Mouse (Mus musculus) stomach, embryonic 15.5 days (tissue): ENCODE measurements at regions not wholly inside any gene's neighbourhood (a gene's known extent, or its start where the extent isn't known, plus 50 kb on each side); places are given as distances from the start of the nearest gene placed in this dataset.

ENCODE experiments used
- ATAC-seq: fragments of 200-750 bp; cut with Nextera tagmentation; 2 replicates; pipeline ENCODE4 v1.8.0; 2017; ENCODE audit warnings: low read depth, moderate number of reproducible peaks, moderate TSS enrichment; ENCODE audit not compliant: insufficient read depth, low FRiP score
- H3K27ac ChIP-seq: fragments of 300-500 bp; sonication (generic); 2 replicates; pipeline ENCODE4 v1.5.1; 2015; ENCODE audit warnings: mild to moderate bottlenecking, inconsistent platforms
- H3K27me3 ChIP-seq: fragments of 300-500 bp; sonication (generic); replicated peaks from 2 replicates; pipeline ENCODE4 v1.6.1; 2015; ENCODE audit warnings: inconsistent platforms
- H3K36me3 ChIP-seq: fragments of 300-500 bp; sonication (generic); 2 replicates; pipeline ENCODE4 v1.6.1; 2015; ENCODE audit warnings: inconsistent platforms
- H3K4me1 ChIP-seq: fragments of 300-500 bp; sonication (generic); 2 replicates; pipeline ENCODE4 v1.6.1; 2015; ENCODE audit warnings: inconsistent platforms
- H3K4me2 ChIP-seq: fragments of 300-500 bp; sonication (generic); 2 replicates; pipeline ENCODE4 v1.6.1; 2015; ENCODE audit warnings: mild to moderate bottlenecking, inconsistent platforms
- H3K4me3 ChIP-seq: fragments of 300-500 bp; sonication (generic); replicated peaks from 2 replicates; pipeline ENCODE4 v1.5.1; 2015; ENCODE audit warnings: inconsistent platforms
- H3K9ac ChIP-seq: fragments of 300-500 bp; sonication (generic); 2 replicates; pipeline ENCODE4 v1.6.1; 2015; ENCODE audit warnings: inconsistent platforms
- H3K9me3 ChIP-seq: fragments of 300-500 bp; sonication (generic); 2 replicates; pipeline ENCODE4 v1.6.1; 2016; ENCODE audit warnings: inconsistent platforms
- WGBS: fragments of 180-500 bp; shearing (Covaris S2); methylation state at CpG from one replicate; pipeline ENCODE4 v1.1.7; 2015; 5-methylcytosine and 5-hydroxymethylcytosine counted together

- no peaks in the 10 kb centered on the region for H3K9me3 ChIP-seq
- WGBS: 69% methylated on average over 1 of the region's 1 CpGs
- H3K9ac ChIP-seq: no peak overlapping the region
- no peak overlapping the region for H3K27ac ChIP-seq
- H3K27me3 ChIP-seq: no peaks in the 10 kb centered on the region
- H3K4me2 ChIP-seq: no peak overlapping the region
- no peak for ATAC-seq
- no peaks in the 10 kb centered on the region for H3K36me3 ChIP-seq
- H3K4me3 ChIP-seq: no peak overlapping the region
- H3K4me1 ChIP-seq: no peaks in the 10 kb centered on the region
These were observed 552.6 kb downstream of the Bcl11a start for GRCm38 (mm10) chr11:24630403-24630900.

GRCm38 (mm10) chr11:24631651-24632050 is 553.8 kb downstream of the Bcl11a start:
- Histone ChIP-seq H3K4me3 (no peak overlapping the region), H3K9ac (no peak overlapping the region), H3K36me3 (no peaks in the 10 kb centered on the region), H3K9me3 (no peaks in the 10 kb centered on the region), H3K27ac (no peak overlapping the region), H3K4me1 (no peaks in the 10 kb centered on the region), H3K27me3 (no peaks in the 10 kb centered on the region), H3K4me2 (no peak overlapping the region)
- ATAC-seq: no peak
- 87% methylated on average over 2 of the region's 2 CpGs for WGBS

- Histone ChIP-seq H3K27ac (no peak overlapping the region), H3K27me3 (no peaks in the 10 kb centered on the region), H3K4me3 (no peak overlapping the region), H3K9ac (no peak overlapping the region), H3K4me2 (no peak overlapping the region), H3K9me3 (no peaks in the 10 kb centered on the region), H3K36me3 (no peaks in the 10 kb centered on the region), H3K4me1 (no peaks in the 10 kb centered on the region)
- 89% methylated on average over 4 of the region's 4 CpGs for WGBS
- ATAC-seq: no peak
These were observed 558.9 kb downstream of the Bcl11a start for GRCm38 (mm10) chr11:24636716-24637115.

GRCm38 (mm10) chr11:24643439-24644109 is 565.7 kb downstream of the Bcl11a start:
- H3K27me3 ChIP-seq: no peaks in the 10 kb centered on the region
- no peaks in the 10 kb centered on the region for H3K36me3 ChIP-seq
- no peak overlapping the region for H3K4me3 ChIP-seq
- no peak overlapping the region for H3K9ac ChIP-seq
- no peaks in the 10 kb centered on the region for H3K9me3 ChIP-seq
- no peak overlapping the region for H3K27ac ChIP-seq
- no peak overlapping the region for H3K4me2 ChIP-seq
- WGBS: 63% methylated on average over 11 of the region's 11 CpGs
- H3K4me1 ChIP-seq: no peaks in the 10 kb centered on the region
- no peak for ATAC-seq

GRCm38 (mm10) chr11:24652852-24653251 is 575.0 kb downstream of the Bcl11a start:
- H3K36me3 ChIP-seq: no peaks in the 10 kb centered on the region
- no peaks in the 10 kb centered on the region for H3K4me1 ChIP-seq
- H3K27me3 ChIP-seq: no peaks in the 10 kb centered on the region
- H3K27ac ChIP-seq: no peak overlapping the region
- ATAC-seq: no peak
- H3K9ac ChIP-seq: no peak overlapping the region
- no peaks in the 10 kb centered on the region for H3K9me3 ChIP-seq
- no peak overlapping the region for H3K4me3 ChIP-seq
- H3K4me2 ChIP-seq: no peak overlapping the region
- WGBS: 73% methylated on average over 3 of the region's 3 CpGs

- ATAC-seq: no peak
- Histone ChIP-seq H3K9me3 (no peaks in the 10 kb centered on the region), H3K4me2 (no peak overlapping the region), H3K27me3 (no peaks in the 10 kb centered on the region), H3K4me1 (no peaks in the 10 kb centered on the region), H3K36me3 (no peaks in the 10 kb centered on the region), H3K9ac (no peak overlapping the region), H3K27ac (no peak overlapping the region), H3K4me3 (no peak overlapping the region)
- WGBS: 78% methylated on average over 4 of the region's 4 CpGs
These were observed 586.2 kb downstream of the Bcl11a start for GRCm38 (mm10) chr11:24664082-24664481.

GRCm38 (mm10) chr11:24665310-24665709 is 587.5 kb downstream of the Bcl11a start:
- H3K27ac ChIP-seq: no peak overlapping the region
- H3K4me3 ChIP-seq: no peak overlapping the region
- no peaks in the 10 kb centered on the region for H3K4me1 ChIP-seq
- no peak overlapping the region for H3K4me2 ChIP-seq
- H3K36me3 ChIP-seq: no peaks in the 10 kb centered on the region
- no peaks in the 10 kb centered on the region for H3K9me3 ChIP-seq
- no peaks in the 10 kb centered on the region for H3K27me3 ChIP-seq
- no peak overlapping the region for H3K9ac ChIP-seq
- no peak for ATAC-seq
- 89% methylated on average over 2 of the region's 2 CpGs for WGBS

- Histone ChIP-seq H3K4me3 (no peak overlapping the region), H3K27me3 (no peaks in the 10 kb centered on the region), H3K9me3 (no peaks in the 10 kb centered on the region), H3K4me2 (no peak overlapping the region), H3K36me3 (no peaks in the 10 kb centered on the region), H3K27ac (no peak overlapping the region), H3K4me1 (no peaks in the 10 kb centered on the region), H3K9ac (no peak overlapping the region)
- WGBS: 93% methylated on average over 4 of the region's 4 CpGs
- ATAC-seq: no peak
These were observed 593.8 kb downstream of the Bcl11a start for GRCm38 (mm10) chr11:24671662-24672061.

- ATAC-seq: no peak
- H3K9me3 ChIP-seq: no peaks in the 10 kb centered on the region
- H3K36me3 ChIP-seq: no peaks in the 10 kb centered on the region
- 58% methylated on average over 7 of the region's 7 CpGs for WGBS
- no peak overlapping the region for H3K4me3 ChIP-seq
- H3K27me3 ChIP-seq: no peaks in the 10 kb centered on the region
- no peak overlapping the region for H3K4me2 ChIP-seq
- no peak overlapping the region for H3K27ac ChIP-seq
- H3K4me1 ChIP-seq: no peaks in the 10 kb centered on the region
- no peak overlapping the region for H3K9ac ChIP-seq
These were observed 595.7 kb downstream of the Bcl11a start for GRCm38 (mm10) chr11:24673248-24674207.

GRCm38 (mm10) chr11:24674208-24674571 is 596.3 kb downstream of the Bcl11a start:
- Histone ChIP-seq H3K4me2 (no peak overlapping the region), H3K36me3 (no peaks in the 10 kb centered on the region), H3K4me3 (no peak overlapping the region), H3K4me1 (no peaks in the 10 kb centered on the region), H3K27ac (no peak overlapping the region), H3K9me3 (no peaks in the 10 kb centered on the region), H3K9ac (no peak overlapping the region), H3K27me3 (no peaks in the 10 kb centered on the region)
- 50% methylated on average over 4 of the region's 4 CpGs for WGBS
- no peak for ATAC-seq

GRCm38 (mm10) chr11:24677016-24677415 is 599.2 kb downstream of the Bcl11a start:
- Histone ChIP-seq H3K36me3 (no peaks in the 10 kb centered on the region), H3K4me1 (no peaks in the 10 kb centered on the region), H3K9ac (no peak overlapping the region), H3K27ac (no peak overlapping the region), H3K4me2 (no peak overlapping the region), H3K27me3 (no peaks in the 10 kb centered on the region), H3K4me3 (no peak overlapping the region), H3K9me3 (no peaks in the 10 kb centered on the region)
- 87% methylated on average over 4 of the region's 4 CpGs for WGBS
- no peak for ATAC-seq

- H3K9ac ChIP-seq: no peak overlapping the region
- no peak overlapping the region for H3K27ac ChIP-seq
- ATAC-seq: no peak
- H3K4me3 ChIP-seq: no peak overlapping the region
- no peaks in the 10 kb centered on the region for H3K36me3 ChIP-seq
- 88% methylated on average over 5 of the region's 5 CpGs for WGBS
- H3K4me1 ChIP-seq: no peaks in the 10 kb centered on the region
- no peaks in the 10 kb centered on the region for H3K27me3 ChIP-seq
- no peaks in the 10 kb centered on the region for H3K9me3 ChIP-seq
- H3K4me2 ChIP-seq: no peak overlapping the region
These were observed 601.7 kb downstream of the Bcl11a start for GRCm38 (mm10) chr11:24679581-24679980.
